Mouse (Mus musculus): ENCODE data around the gene Rbm41.

DNA sequence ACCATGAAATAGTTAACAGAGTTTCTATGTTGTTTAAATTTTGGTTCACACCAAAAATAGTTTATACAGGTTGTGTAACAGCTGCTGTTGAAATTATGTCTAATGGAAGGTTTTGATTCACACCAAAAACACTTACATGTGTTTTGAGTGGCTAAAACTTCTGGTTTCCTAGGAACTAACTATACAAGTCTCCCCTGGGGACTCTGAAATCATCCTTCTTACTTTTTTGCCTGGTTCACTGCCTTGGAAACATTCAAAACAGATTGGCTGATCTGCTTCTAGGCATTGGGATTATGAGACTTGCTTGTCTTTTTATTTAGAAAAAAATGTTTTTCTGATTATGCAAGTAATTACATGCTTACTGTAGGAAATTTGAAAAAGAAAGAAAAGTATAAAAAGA, 115.2 kb downstream of the Rbm41 start:
- TF ChIP-seq CTCF (IDR thresholded peaks at IDR 0.05; ENCODE audit: low read depth) = no peak
- TF ChIP-seq EP300 (IDR thresholded peaks at IDR 0.05; ENCODE audit: low read depth) = no peak

Data from liver, embryonic 14.5 days (tissue).